ENCODE assay signal across 9 mouse cellular contexts in the genomic region with DNA sequence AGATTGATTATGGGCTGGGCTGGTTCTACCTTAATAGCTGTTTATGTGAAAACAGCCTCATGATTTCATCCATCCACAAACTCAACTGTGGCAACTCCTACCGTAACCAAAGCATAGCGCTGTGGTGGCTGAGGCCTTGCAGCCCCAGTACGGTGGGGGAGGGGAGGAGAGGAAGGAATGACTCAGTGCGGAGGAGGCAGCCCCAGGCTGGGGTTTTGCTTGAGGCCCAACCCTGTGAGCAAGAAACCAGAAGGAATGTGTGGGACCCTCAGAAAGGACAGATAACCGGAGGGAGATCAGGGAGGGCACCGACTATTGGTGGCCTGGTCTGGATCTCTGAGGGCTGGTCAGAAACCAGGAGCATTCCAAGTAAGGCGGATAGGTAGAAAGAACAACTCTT. TPM values are rescaled to one million over a fixed set of nuclear protein-coding genes. Genes with fewer than 3 reads are reported as not detected.
DNase-seq lines count a peak whose midpoint lies in the region; ATAC-seq and TF ChIP-seq lines count a peak whose summit lies in the region.
"Had no signal": no experiment of that assay in that cellular context is flagged by ENCODE, and none has a peak within 500 bp of the region (broad histone marks: within the 10 kb centered on the region; RNA-seq: fewer than 3 reads in every experiment).

No protein-coding gene starts in this region.

- H3K27ac ChIP-seq in kidney, embryonic 15.5 days = peak overlapping the region; percentile 91; the same call in 1 of the 2 replicates
- H3K27ac ChIP-seq in forebrain, postnatal 0 days (ENCODE audit: low read depth, low read length) = no peak overlapping the region; the same call in 1 of the 2 replicates

- H3K4me2 ChIP-seq in kidney, embryonic 15.5 days = no peak overlapping the region
- no peak overlapping the region for H3K4me2 ChIP-seq in forebrain, postnatal 0 days (ENCODE audit: low read depth)

- no peak for DNase-seq in kidney, postnatal 14 days
- peak; percentile 92 for DNase-seq in CD4-positive, CD25-positive, alpha-beta regulatory T cell, adult 2 months (ENCODE audit: low read depth, low spot score)
- peak; percentile 69 for DNase-seq in embryo, embryonic 10.5 days (ENCODE audit: low spot score)
- peak; percentile 97 for DNase-seq in induced T-regulatory cell, adult 2 months (ENCODE audit: low read depth)
- DNase-seq in natural killer cell, adult 2 months (ENCODE audit: low spot score in 2 of 2) = peak; percentile 50 to 56
- DNase-seq in cerebellum, postnatal 14 days = no peak
- no peak for DNase-seq in forebrain, postnatal 0 days

- H3K27me3 ChIP-seq in kidney, embryonic 15.5 days = no peaks in the 10 kb centered on the region
- H3K27me3 ChIP-seq in forebrain, postnatal 0 days (ENCODE audit: insufficient read depth, low read length) = no peaks in the 10 kb centered on the region

- no peak overlapping the region for H3K4me3 ChIP-seq in kidney, embryonic 15.5 days (replicated peaks)
- H3K4me3 ChIP-seq in forebrain, postnatal 0 days (ENCODE audit: low read depth, low read length) = no peak overlapping the region

- H3K36me3 ChIP-seq in kidney, embryonic 15.5 days = no peaks in the 10 kb centered on the region
- no peaks in the 10 kb centered on the region for H3K36me3 ChIP-seq in forebrain, postnatal 0 days (ENCODE audit: insufficient read depth)

- TF ChIP-seq CTCF in forebrain, postnatal 0 days (IDR thresholded peaks at IDR 0.05; ENCODE audit: low read depth) = no peak

- H3K9ac ChIP-seq in kidney, embryonic 15.5 days = no peak overlapping the region
- no peak overlapping the region for H3K9ac ChIP-seq in forebrain, postnatal 0 days

- H3K4me1 ChIP-seq in kidney, embryonic 15.5 days = peaks cover 59% of the 10 kb centered on the region
- H3K4me1 ChIP-seq in forebrain, postnatal 0 days (ENCODE audit: insufficient read depth) = peaks cover 8% of the 10 kb centered on the region; the same call in 1 of the 2 replicates

- ATAC-seq in kidney, embryonic 15.5 days (replicated peaks; ENCODE audit: low FRiP score) = 0 out of 2 replicates have a peak, but pooled peaks have one; percentile 31
- ATAC-seq in forebrain, postnatal 0 days = no peak

- 36% methylated on average over 7 of the region's 7 CpGs for WGBS in kidney, embryonic 15.5 days
- 77% methylated on average over 7 of the region's 7 CpGs for WGBS in forebrain, postnatal 0 days

- H3K9me3 ChIP-seq in kidney, embryonic 15.5 days (replicated peaks) = no peaks in the 10 kb centered on the region
- H3K9me3 ChIP-seq in forebrain, postnatal 0 days (ENCODE audit: low read length) = no peaks in the 10 kb centered on the region

RNA-seq across cellular contexts. Expression of gene Acot11, which starts 17.0 kb away (rescaled TPM):
- polyA plus RNA-seq in kidney, embryonic 15.5 days (2015; fragmentation: Nextera tagmentation; extraction: Ambion mirVana) = 2.7 and 3.7 TPM in 2 replicates
- total RNA-seq in forebrain, postnatal 0 days (2014; rRNA removed) = 3.4 and 5.5 TPM in 2 replicates
- polyA plus RNA-seq in forebrain, postnatal 0 days (2015; fragmentation: Nextera tagmentation; extraction: Ambion mirVana) = 0.75 and 1.2 TPM in 2 replicates

RNA-seq across cellular contexts. Expression of gene Fam151a, which starts 54.1 kb away (rescaled TPM):
- polyA plus RNA-seq in kidney, embryonic 15.5 days (2015; fragmentation: Nextera tagmentation; extraction: Ambion mirVana) = 5.3 and 5.7 TPM in 2 replicates
- not detected in 2 replicates for total RNA-seq in forebrain, postnatal 0 days (2014; rRNA removed)
- not detected in 2 replicates for polyA plus RNA-seq in forebrain, postnatal 0 days (2015; fragmentation: Nextera tagmentation; extraction: Ambion mirVana)
- total RNA-seq: layer of hippocampus, adult 18-20 months had no signal

RNA-seq across cellular contexts. Expression of gene Mroh7, which starts 57.1 kb away (rescaled TPM):
- 0.52 and 0.57 TPM in 2 replicates for polyA plus RNA-seq in kidney, embryonic 15.5 days (2015; fragmentation: Nextera tagmentation; extraction: Ambion mirVana)
- total RNA-seq in forebrain, postnatal 0 days (2014; rRNA removed) = 0.95 and 1.5 TPM in 2 replicates
- polyA plus RNA-seq in forebrain, postnatal 0 days (2015; fragmentation: Nextera tagmentation; extraction: Ambion mirVana) = 0.30 and 0.71 TPM in 2 replicates

Comparison
In these comparisons a context has a peak if more than half of its experiments do, and no peak if none do; other contexts are left out.
1. DNase-seq: peak in CD4-positive, CD25-positive, alpha-beta regulatory T cell, adult 2 months (single experiment), embryo, embryonic 10.5 days (single experiment), induced T-regulatory cell, adult 2 months (single experiment) and natural killer cell, adult 2 months (2 of 2); none in kidney, postnatal 14 days (single experiment), cerebellum, postnatal 14 days (0 of 2) and forebrain, postnatal 0 days (single experiment).